Mouse (Mus musculus) gastrocnemius, postnatal 14 days (tissue): ENCODE measurements around the gene Fbxo28. TPM values are rescaled to one million over a fixed set of nuclear protein-coding genes. Genes with fewer than 3 reads are reported as not detected.

Source experiments
- DNase-seq: peaks from one replicate; pipeline ENCODE4 v3.0.0; 2021; ENCODE audit warnings: mixed read lengths
- intact Hi-C: fragments of 180-260 bp; cut with DNase I; formaldehyde crosslinking; loops from one replicate; pipeline ENCODE4 v1.15.1; 2025; ENCODE audit warnings: low total_unique reads
- total RNA-seq, 2 experiments: library from RNA; stranded (reverse); gene quantifications; 2 replicates each; pipeline ENCODE4 v1.2.3; 2021

Gene Fbxo28
- total RNA-seq, 2 experiments from 2014 or later, result 19.2 to 19.4 TPM

- no peak for DNase-seq
- intact Hi-C loops, result no loop called here
Measured at GRCm38 (mm10) chr1:182349557-182349956, 8.1 kb upstream of the Fbxo28 start.

GRCm38 (mm10) chr1:182346491-182346890 lies 5.1 kb upstream of the Fbxo28 start:
- no peak for DNase-seq
- intact Hi-C loops, result no loop called here

- no peak for DNase-seq
- intact Hi-C loops, result no loop called here
Measured at GRCm38 (mm10) chr1:182345857-182346256, 4.4 kb upstream of the Fbxo28 start.

GRCm38 (mm10) chr1:182341993-182342392 lies 564 bp upstream of the Fbxo28 start:
- no peak for DNase-seq
- intact Hi-C loops, result no loop called here

GRCm38 (mm10) chr1:182340281-182340680 lies 1.1 kb downstream of the Fbxo28 start:
- intact Hi-C loops, result no loop called here
- DNase-seq, result no peak

GRCm38 (mm10) chr1:182338961-182339565 lies 2.4 kb downstream of the Fbxo28 start:
- no peak for DNase-seq
- intact Hi-C loops, result no loop called here

- intact Hi-C loops, result no loop called here
- no peak for DNase-seq
Measured at GRCm38 (mm10) chr1:182333766-182334437, 7.5 kb downstream of the Fbxo28 start.

GRCm38 (mm10) chr1:182332090-182333034 lies 9.1 kb downstream of the Fbxo28 start:
- intact Hi-C loops, result no loop called here
- DNase-seq, result no peak

GRCm38 (mm10) chr1:182325919-182326318 lies 15.5 kb downstream of the Fbxo28 start:
- intact Hi-C loops, result no loop called here
- no peak for DNase-seq

- intact Hi-C loops, result no loop called here
- DNase-seq, result no peak
Measured at GRCm38 (mm10) chr1:182324552-182324951, 16.9 kb downstream of the Fbxo28 start.

GRCm38 (mm10) chr1:182323139-182323538 lies 18.3 kb downstream of the Fbxo28 start:
- no peak for DNase-seq

GRCm38 (mm10) chr1:182314201-182314600 lies 27.2 kb downstream of the Fbxo28 start:
- no peak for DNase-seq
- intact Hi-C loops, result loop anchor here (10.0 kb wide), 1 partner anchor 169 kb away; no protein-coding TSS in a partner anchor

More at GRCm38 (mm10) chr1:182323139-182323538, 18.3 kb downstream of the Fbxo28 start:
- intact Hi-C loops, result no loop called here

- no peak for DNase-seq
- intact Hi-C loops, result loop anchor here (10.0 kb wide), 1 partner anchor 168 kb away; no protein-coding TSS in a partner anchor
Measured at GRCm38 (mm10) chr1:182313181-182313580, 28.2 kb downstream of the Fbxo28 start.

GRCm38 (mm10) chr1:182311376-182311775 lies 30.1 kb downstream of the Fbxo28 start:
- no peak for DNase-seq
- intact Hi-C loops, result loop anchor here (10.0 kb wide), 1 partner anchor 167 kb away; no protein-coding TSS in a partner anchor

GRCm38 (mm10) chr1:182310316-182310715 lies 31.1 kb downstream of the Fbxo28 start:
- no peak for DNase-seq
- intact Hi-C loops, result loop anchor here (10.0 kb wide), 1 partner anchor 166 kb away; no protein-coding TSS in a partner anchor

- DNase-seq, result no peak
- intact Hi-C loops, result no loop called here
Measured at GRCm38 (mm10) chr1:182309403-182309802, 32.0 kb downstream of the Fbxo28 start.

- DNase-seq, result no peak
Measured at GRCm38 (mm10) chr1:182302916-182303315, 38.5 kb downstream of the Fbxo28 start.

GRCm38 (mm10) chr1:182302176-182302870 lies 39.1 kb downstream of the Fbxo28 start:
- DNase-seq, result no peak
- intact Hi-C loops, result no loop called here

More at GRCm38 (mm10) chr1:182302916-182303315, 38.5 kb downstream of the Fbxo28 start:
- intact Hi-C loops, result no loop called here

GRCm38 (mm10) chr1:182297821-182298220 lies 43.6 kb downstream of the Fbxo28 start:
- intact Hi-C loops, result no loop called here
- DNase-seq, result no peak
